Mouse (Mus musculus): ENCODE data around the gene Smtnl1.

The Smtnl1 gene

DNA sequence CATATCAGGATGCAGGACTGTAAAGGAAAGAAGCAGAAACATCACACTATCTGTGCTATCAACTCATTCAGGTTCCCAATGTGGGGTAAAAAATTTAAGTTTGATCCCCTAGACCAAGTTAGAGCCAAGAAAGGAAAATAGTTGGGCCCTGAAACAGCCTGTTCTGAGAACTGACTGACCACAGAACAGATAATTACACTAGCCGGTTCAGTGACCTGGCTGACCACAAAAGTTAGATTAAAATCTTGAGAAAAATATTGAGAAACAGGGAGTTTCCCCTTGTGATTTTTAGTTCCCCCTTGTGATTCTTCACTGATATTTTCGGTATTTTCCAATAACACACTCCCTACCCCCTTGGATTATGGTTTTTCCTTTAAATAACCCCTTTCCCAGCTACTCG, 28.6 kb downstream of the Smtnl1 start:
- no peak for DNase-seq (ENCODE audit: extremely low read depth, low read depth)

GRCm38 (mm10) chr2:84793154-84793553, 29.3 kb downstream of the Smtnl1 start:
- peak; percentile 49 for DNase-seq (ENCODE audit: extremely low read depth, low read depth)

- no peak for DNase-seq (ENCODE audit: extremely low read depth, low read depth)
These were observed 29.9 kb downstream of the Smtnl1 start for GRCm38 (mm10) chr2:84792516-84792915.

GRCm38 (mm10) chr2:84790418-84790817, 32.0 kb downstream of the Smtnl1 start:
- no peak for DNase-seq (ENCODE audit: extremely low read depth, low read depth)

GRCm38 (mm10) chr2:84788316-84788715, 34.1 kb downstream of the Smtnl1 start:
- DNase-seq (ENCODE audit: extremely low read depth, low read depth), result no peak

- DNase-seq (ENCODE audit: extremely low read depth, low read depth), result no peak
These were observed 38.4 kb downstream of the Smtnl1 start for GRCm38 (mm10) chr2:84783840-84784566.

- DNase-seq (ENCODE audit: extremely low read depth, low read depth), result no peak
These were observed 39.1 kb downstream of the Smtnl1 start for GRCm38 (mm10) chr2:84783315-84783714.

GRCm38 (mm10) chr2:84779210-84779609, 43.2 kb downstream of the Smtnl1 start:
- no peak for DNase-seq (ENCODE audit: extremely low read depth, low read depth)

- no peak for DNase-seq (ENCODE audit: extremely low read depth, low read depth)
These were observed 44.7 kb downstream of the Smtnl1 start for GRCm38 (mm10) chr2:84777706-84778105.

DNA sequence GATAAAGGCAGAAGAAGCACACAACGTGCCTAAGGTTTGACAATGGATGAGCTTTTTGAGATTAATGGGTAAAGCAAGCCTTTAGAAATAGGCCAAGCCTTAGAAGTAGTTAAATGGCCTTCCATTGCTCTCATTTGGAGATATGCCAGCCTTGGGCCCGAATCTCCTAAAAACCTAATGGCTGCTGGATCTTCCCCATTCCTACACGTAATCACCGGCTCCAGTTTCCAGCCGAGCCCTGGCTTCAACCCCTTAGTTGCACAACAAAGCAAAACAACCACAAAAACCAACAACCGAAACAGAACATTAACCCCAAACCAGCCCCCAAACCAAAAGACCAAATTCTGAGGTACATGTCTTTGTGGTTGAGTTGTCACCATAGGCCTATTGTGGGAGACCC, 46.8 kb downstream of the Smtnl1 start:
- no peak for DNase-seq (ENCODE audit: extremely low read depth, low read depth)

DNA sequence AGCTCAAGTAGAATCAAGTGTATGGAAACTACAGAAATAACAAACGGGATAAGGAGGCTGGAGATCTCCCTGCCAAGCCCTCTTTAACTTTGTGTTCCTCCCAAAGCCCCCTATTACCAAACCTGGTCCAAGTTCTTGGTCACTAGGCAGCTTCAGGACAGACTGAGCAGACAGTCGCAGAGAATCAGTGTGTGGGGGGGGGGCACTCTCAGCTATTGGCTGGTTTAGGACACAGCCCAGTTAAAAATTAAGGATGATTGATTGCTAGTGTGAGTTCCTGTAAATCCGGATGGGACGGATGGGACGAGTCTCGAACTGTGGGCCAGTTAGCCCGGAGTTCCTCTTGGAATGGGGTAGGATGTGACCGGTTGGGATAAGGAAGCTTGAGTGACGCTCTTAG, 47.2 kb downstream of the Smtnl1 start, which contains the start of gene Serping1:
Serping1 (minus strand) TSS at position 204 of the 400 bp plus-strand sequence.
- no peak for DNase-seq (ENCODE audit: extremely low read depth, low read depth)

- no peak for DNase-seq (ENCODE audit: extremely low read depth, low read depth)
These were observed 47.7 kb downstream of the Smtnl1 start for GRCm38 (mm10) chr2:84774751-84775150.

- DNase-seq (ENCODE audit: extremely low read depth, low read depth), result no peak
These were observed 49.3 kb downstream of the Smtnl1 start for GRCm38 (mm10) chr2:84773195-84773594.

GRCm38 (mm10) chr2:84772454-84772853, 50.0 kb downstream of the Smtnl1 start:
- no peak for DNase-seq (ENCODE audit: extremely low read depth, low read depth)

- DNase-seq (ENCODE audit: extremely low read depth, low read depth), result no peak
These were observed 52.0 kb downstream of the Smtnl1 start for GRCm38 (mm10) chr2:84770501-84770900.

DNA sequence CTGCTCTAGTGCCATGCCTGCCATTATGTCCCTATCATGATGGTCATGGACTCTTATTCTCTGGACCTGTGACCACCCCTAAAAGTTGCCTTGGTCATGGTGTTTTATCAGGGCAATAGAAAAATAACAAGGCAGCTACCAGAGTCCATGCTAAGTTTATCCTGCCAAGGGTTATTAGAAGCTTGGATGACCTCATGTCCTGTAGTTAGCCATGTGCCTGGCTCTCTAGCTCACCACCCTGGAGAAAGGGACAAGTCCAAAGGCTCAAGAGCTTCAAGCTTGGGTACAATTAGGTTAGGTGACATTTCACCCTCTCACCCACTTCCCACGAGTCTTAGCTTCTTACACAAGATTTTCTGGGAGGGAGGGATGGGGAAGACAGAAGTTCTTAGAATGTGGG, 59.6 kb downstream of the Smtnl1 start:
- no peak for DNase-seq (ENCODE audit: extremely low read depth, low read depth)

DNA sequence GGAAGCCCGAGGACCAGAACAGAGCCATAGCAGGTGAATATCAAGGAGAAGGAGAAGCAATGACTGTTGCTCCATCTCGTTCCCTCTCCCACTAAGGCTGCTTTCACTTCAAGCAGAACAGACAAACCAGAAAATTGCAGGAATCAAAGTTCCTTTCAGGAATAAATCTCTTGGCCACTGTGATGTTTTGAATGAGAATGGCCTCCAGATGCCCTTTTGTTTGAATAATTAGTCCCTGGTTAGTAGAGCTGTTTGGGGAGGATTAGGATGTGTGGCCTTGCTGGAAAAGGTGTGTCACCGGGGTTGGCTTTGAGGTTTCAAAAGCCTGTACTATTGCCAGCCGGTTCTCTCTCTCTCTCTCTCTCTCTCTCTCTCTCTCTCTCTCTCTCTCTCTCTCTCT, 60.2 kb downstream of the Smtnl1 start:
- no peak for DNase-seq (ENCODE audit: extremely low read depth, low read depth)

DNA sequence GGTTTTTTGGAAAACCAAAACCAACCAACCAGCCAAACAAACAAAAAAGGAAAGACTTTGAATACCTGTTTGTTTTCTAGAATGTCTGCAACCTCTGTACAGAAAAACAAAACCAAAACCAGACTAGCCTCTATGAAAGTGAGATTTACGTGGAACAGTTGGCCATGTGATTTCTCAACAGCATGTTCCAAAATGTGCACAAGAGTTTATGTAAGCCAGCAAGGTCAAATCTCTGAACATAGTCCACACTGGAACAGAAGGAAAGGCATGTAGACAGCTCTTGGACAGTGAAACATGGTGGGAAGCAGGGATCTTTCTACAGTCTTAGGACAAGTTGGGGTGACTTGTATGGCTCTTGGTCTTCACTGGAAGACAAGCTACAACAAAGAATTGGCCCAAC, 60.6 kb downstream of the Smtnl1 start:
- DNase-seq (ENCODE audit: extremely low read depth, low read depth), result no peak

GRCm38 (mm10) chr2:84761309-84761708, 61.1 kb downstream of the Smtnl1 start:
- no peak for DNase-seq (ENCODE audit: extremely low read depth, low read depth)

Measured in MEL-GATA-1-ER (cell line).